Mouse (Mus musculus) forebrain, postnatal 0 days (tissue): ENCODE data around the gene Nphp1. TPM values are rescaled to one million over a fixed set of nuclear protein-coding genes. Genes with fewer than 3 reads are reported as not detected.

Experiments
- ATAC-seq: fragments of 200-750 bp; cut with Nextera tagmentation; 2 replicates; pipeline ENCODE4 v1.8.0; 2017; ENCODE audit warnings: mild to moderate bottlenecking, moderate library complexity
- DNase-seq: peaks from one replicate; pipeline ENCODE4 v3.0.0-alpha.2; 2015
- H3K27ac ChIP-seq: fragments of 300-500 bp; sonication (generic); 2 replicates; pipeline ENCODE4 v1.5.1; 2014; ENCODE audit warnings: low read depth, mild to moderate bottlenecking, antibody characterized with exemption, low read length, moderate library complexity, mixed read lengths
- H3K27me3 ChIP-seq: fragments of 300-500 bp; sonication (generic); 2 replicates; pipeline ENCODE4 v1.6.1; 2014; ENCODE audit warnings: mild to moderate bottlenecking, low read length, mixed read lengths; ENCODE audit not compliant: insufficient read depth
- H3K36me3 ChIP-seq: fragments of 300-500 bp; sonication (generic); 2 replicates; pipeline ENCODE4 v1.6.1; 2014; ENCODE audit warnings: mild to moderate bottlenecking, moderate library complexity; ENCODE audit not compliant: insufficient read depth
- H3K4me1 ChIP-seq: fragments of 300-500 bp; sonication (generic); 2 replicates; pipeline ENCODE4 v1.6.1; 2014; ENCODE audit warnings: antibody characterized with exemption; ENCODE audit not compliant: insufficient read depth
- H3K4me2 ChIP-seq: fragments of 300-500 bp; sonication (generic); 2 replicates; pipeline ENCODE4 v1.6.1; 2014; ENCODE audit warnings: low read depth, mild to moderate bottlenecking, moderate library complexity
- H3K4me3 ChIP-seq: fragments of 300-500 bp; sonication (generic); 2 replicates; pipeline ENCODE4 v1.5.1; 2014; ENCODE audit warnings: low read depth, low read length, mixed read lengths
- H3K9ac ChIP-seq: fragments of 300-500 bp; sonication (generic); 2 replicates; pipeline ENCODE4 v1.6.1; 2014; ENCODE audit warnings: mild to moderate bottlenecking
- H3K9me3 ChIP-seq: fragments of 300-500 bp; sonication (generic); 2 replicates; pipeline ENCODE4 v1.6.1; 2016; ENCODE audit warnings: low read length
- CTCF ChIP-seq: sonication (generic); IDR thresholded peaks from 2 replicates; pipeline ENCODE4 v1.5.1; 2016; ENCODE audit warnings: antibody characterized with exemption, control low read depth, low read depth
- WGBS: fragments of 180-500 bp; shearing (Covaris S2); extraction: QIAGEN DNeasy Blood & Tissue Kit; methylation state at CpG from one replicate; pipeline ENCODE4 v1.1.7; 2014; 5-methylcytosine and 5-hydroxymethylcytosine counted together
- polyA plus RNA-seq: library from polyadenylated mRNA; unstranded; fragments of >200 nt; fragmentation: Nextera tagmentation; extraction: Ambion mirVana; gene quantifications from 2 replicates; pipeline ENCODE4 v1.2.1, GENCODE M21; 2015
- total RNA-seq: library from RNA; depleted of rRNA; stranded (reverse); fragments of >200 nt; gene quantifications from 2 replicates; pipeline ENCODE4 v1.2.3, GENCODE M21; 2014

The Nphp1 gene
- total and polyA plus RNA-seq, 2 experiments from 2014 or later = 14.7 to 19.9 TPM

GRCm38 (mm10) chr2:127730301-127730997, 58.2 kb downstream of the Nphp1 start:
- Histone ChIP-seq H3K9ac (no peak overlapping the region), H3K4me1 (no peaks in the 10 kb centered on the region), H3K4me3 (no peak overlapping the region), H3K4me2 (no peak overlapping the region), H3K27ac (no peak overlapping the region), H3K9me3 (no peaks in the 10 kb centered on the region), H3K36me3 (no peaks in the 10 kb centered on the region), H3K27me3 (peaks cover 5% of the 10 kb centered on the region)
- ATAC-seq (no peak), DNase-seq (no peak)
- TF ChIP-seq CTCF = no peak
- WGBS = 59% methylated on average over 7 of the region's 7 CpGs

- Histone ChIP-seq H3K27ac (no peak within 1 kb of the TSS), H3K36me3 (no peaks in the 10 kb centered on the region), H3K4me3 (no peak within 1 kb of the TSS), H3K9me3 (no peaks in the 10 kb centered on the region), H3K4me2 (0 out of 2 replicates have a peak within 1 kb of the TSS, but pooled peaks have one; percentile 17), H3K4me1 (no peaks in the 10 kb centered on the region), H3K9ac (no peak within 1 kb of the TSS), H3K27me3 (peaks cover 5% of the 10 kb centered on the region)
- ATAC-seq (no peak), DNase-seq (no peak)
- TF ChIP-seq CTCF = no peak
- 2% methylated on average over 26 of the region's 26 CpGs for WGBS
These were observed 59.0 kb downstream of the Nphp1 start, which contains the start of gene Mall for GRCm38 (mm10) chr2:127729671-127730070. Gene Mall (minus strand): TSS chr2:127729932.

- DNase-seq = no peak
- Histone ChIP-seq H3K9ac (no peak overlapping the region), H3K4me2 (no peak overlapping the region), H3K36me3 (no peaks in the 10 kb centered on the region), H3K27ac (no peak overlapping the region), H3K4me3 (no peak overlapping the region), H3K27me3 (peaks cover 5% of the 10 kb centered on the region), H3K9me3 (no peaks in the 10 kb centered on the region), H3K4me1 (no peaks in the 10 kb centered on the region)
- ATAC-seq = no peak
- WGBS = 39% methylated on average over 15 of the region's 15 CpGs
- TF ChIP-seq CTCF = no peak
These were observed 59.8 kb downstream of the Nphp1 start for GRCm38 (mm10) chr2:127728661-127729450.

GRCm38 (mm10) chr2:127728146-127728545, 60.6 kb downstream of the Nphp1 start:
- Histone ChIP-seq H3K27ac (no peak overlapping the region), H3K9ac (no peak overlapping the region), H3K27me3 (peaks cover 5% of the 10 kb centered on the region), H3K36me3 (no peaks in the 10 kb centered on the region), H3K9me3 (no peaks in the 10 kb centered on the region), H3K4me3 (no peak overlapping the region), H3K4me2 (no peak overlapping the region), H3K4me1 (no peaks in the 10 kb centered on the region)
- no peak for TF ChIP-seq CTCF
- ATAC-seq (no peak), DNase-seq (no peak)
- 82% methylated on average over 6 of the region's 6 CpGs for WGBS

- Histone ChIP-seq H3K27me3 (no peaks in the 10 kb centered on the region), H3K4me3 (no peak overlapping the region), H3K36me3 (no peaks in the 10 kb centered on the region), H3K27ac (no peak overlapping the region), H3K4me2 (no peak overlapping the region), H3K9ac (no peak overlapping the region), H3K4me1 (no peaks in the 10 kb centered on the region), H3K9me3 (no peaks in the 10 kb centered on the region)
- ATAC-seq (no peak), DNase-seq (no peak)
- TF ChIP-seq CTCF = no peak
- 73% methylated on average over 4 of the region's 4 CpGs for WGBS
These were observed 65.5 kb downstream of the Nphp1 start for GRCm38 (mm10) chr2:127723193-127723592.

GRCm38 (mm10) chr2:127722176-127722892, 66.4 kb downstream of the Nphp1 start:
- no peak for TF ChIP-seq CTCF
- DNase-seq = peak; percentile 43
- Histone ChIP-seq H3K4me2 (no peak overlapping the region), H3K4me1 (no peaks in the 10 kb centered on the region), H3K9ac (no peak overlapping the region), H3K36me3 (no peaks in the 10 kb centered on the region), H3K9me3 (no peaks in the 10 kb centered on the region), H3K27me3 (no peaks in the 10 kb centered on the region), H3K4me3 (no peak overlapping the region), H3K27ac (no peak overlapping the region)
- 50% methylated on average over 7 of the region's 7 CpGs for WGBS
- peak; percentile 60 for ATAC-seq
